Mouse (Mus musculus): Measurements from ENCODE around the gene Fos. TPM values are rescaled to one million over a fixed set of nuclear protein-coding genes. Genes with fewer than 3 reads are reported as not detected.

The Fos gene
- polyA plus RNA-seq, 1 experiment from 2014 or later: 23.2 TPM

DNA sequence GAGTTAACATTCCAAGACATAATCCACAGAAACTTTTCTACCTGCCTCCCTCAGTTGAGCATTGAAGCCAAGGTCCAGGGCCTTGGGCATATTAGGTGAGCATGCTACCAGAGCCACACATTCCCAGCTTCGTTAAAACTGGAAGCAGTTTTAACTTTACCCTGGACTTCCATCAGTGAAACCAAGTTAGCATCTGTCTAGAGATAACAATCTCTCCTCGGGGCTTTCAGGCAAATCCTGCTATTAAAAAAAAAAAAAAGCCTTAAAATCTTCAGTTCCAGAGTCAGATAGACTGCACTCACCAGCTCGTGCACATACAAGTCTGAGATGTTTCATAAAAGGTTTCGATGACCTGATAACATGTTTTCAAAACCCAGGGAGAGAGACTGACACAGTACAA, 17.4 kb upstream of the Fos start:
- ATAC-seq (ENCODE audit: low FRiP score, low TSS enrichment) (no peak), DNase-seq (ENCODE audit: low spot score) (no peak)
- no peaks in the 10 kb centered on the region for H3K9me3 ChIP-seq (ENCODE audit: control insufficient read depth, low read length)
- no peak overlapping the region for H3K4me3 ChIP-seq (ENCODE audit: low read depth, low read length)
- no peak overlapping the region for H3K4me2 ChIP-seq (replicated peaks; ENCODE audit: low read depth)
- H3K36me3 ChIP-seq (ENCODE audit: control insufficient read depth, insufficient read depth, low read length): no peaks in the 10 kb centered on the region
- H3K4me1 ChIP-seq (replicated peaks; ENCODE audit: control insufficient read depth, insufficient read depth): peaks cover 3% of the 10 kb centered on the region; the same call in 1 of the 2 replicates
- peak overlapping the region; percentile 96 for H3K27ac ChIP-seq (replicated peaks)
- H3K9ac ChIP-seq (ENCODE audit: low read length): no peak overlapping the region
- 44% methylated on average over 4 of the region's 4 CpGs for WGBS
- H3K27me3 ChIP-seq (ENCODE audit: control insufficient read depth, insufficient read depth, low read length): no peaks in the 10 kb centered on the region
- TF ChIP-seq EP300 (optimal IDR thresholded peaks at IDR 0.05) (no peak), CTCF (IDR thresholded peaks at IDR 0.05; ENCODE audit: low read depth) (no peak)

DNA sequence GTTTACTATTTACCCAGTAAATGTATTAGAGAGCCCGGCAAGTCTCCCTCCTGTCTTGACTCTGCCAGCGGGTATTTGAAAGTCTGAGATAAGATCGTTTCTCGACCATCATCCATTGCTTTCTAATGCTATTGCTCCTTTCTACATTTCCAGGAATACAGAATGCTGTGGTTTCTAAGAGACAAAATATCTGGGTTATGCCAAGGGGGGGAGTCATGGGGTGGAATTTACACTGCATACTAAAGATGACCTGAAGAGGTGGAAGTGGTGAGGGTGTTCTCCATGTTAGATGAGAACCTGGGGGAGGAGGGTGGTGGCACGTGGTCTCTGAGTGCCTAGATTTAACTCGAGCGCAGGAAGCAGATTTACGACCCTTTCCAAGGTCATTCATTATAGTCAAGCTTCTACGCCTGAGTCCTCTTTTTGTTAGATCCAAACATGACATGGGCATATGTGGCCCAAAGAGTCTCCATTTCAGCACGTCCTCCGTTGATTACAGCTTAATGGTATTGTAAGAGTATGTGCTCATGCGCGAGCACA, 16.7 kb upstream of the Fos start:
- peaks cover 2% of the 10 kb centered on the region; the same call in 1 of the 2 replicates for H3K4me1 ChIP-seq (replicated peaks; ENCODE audit: control insufficient read depth, insufficient read depth)

DNA sequence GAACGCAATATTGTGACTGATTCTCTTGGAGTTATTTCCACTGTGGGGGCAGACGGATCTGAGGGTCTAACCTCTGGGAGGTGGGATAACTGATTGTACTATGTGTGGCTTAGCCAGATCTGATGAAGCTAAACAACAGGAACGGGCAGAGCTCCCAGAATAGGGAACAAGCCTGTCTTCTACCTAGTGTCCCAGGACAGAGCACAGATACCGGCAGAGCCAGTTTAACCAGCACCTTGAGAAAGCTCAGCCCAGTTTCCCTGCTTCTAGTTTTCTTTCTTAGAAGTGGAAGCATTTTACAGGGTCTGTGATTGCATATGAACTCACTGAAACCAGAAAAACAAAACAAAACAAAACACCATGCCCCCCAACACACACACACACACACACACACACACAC, 13.9 kb upstream of the Fos start:
- WGBS: 40% methylated on average over 4 of the region's 4 CpGs
- H3K36me3 ChIP-seq (ENCODE audit: control insufficient read depth, insufficient read depth, low read length): no peaks in the 10 kb centered on the region
- no peak overlapping the region for H3K4me3 ChIP-seq (ENCODE audit: low read depth, low read length)
- H3K9me3 ChIP-seq (ENCODE audit: control insufficient read depth, low read length): no peaks in the 10 kb centered on the region
- no peak for TF ChIP-seq CTCF (IDR thresholded peaks at IDR 0.05; ENCODE audit: low read depth)
- no peak for TF ChIP-seq EP300 (optimal IDR thresholded peaks at IDR 0.05)
- no peak for ATAC-seq (ENCODE audit: low FRiP score, low TSS enrichment)
- H3K9ac ChIP-seq (ENCODE audit: low read length): no peak overlapping the region
- no peak overlapping the region for H3K4me2 ChIP-seq (replicated peaks; ENCODE audit: low read depth)
- H3K27ac ChIP-seq (replicated peaks): peak overlapping the region; percentile 56
- no peak for DNase-seq (ENCODE audit: low spot score)
- no peaks in the 10 kb centered on the region for H3K27me3 ChIP-seq (ENCODE audit: control insufficient read depth, insufficient read depth, low read length)
- peaks cover 2% of the 10 kb centered on the region; the same call in 1 of the 2 replicates for H3K4me1 ChIP-seq (replicated peaks; ENCODE audit: control insufficient read depth, insufficient read depth)

More for the DNA sequence above, 16.7 kb upstream of the Fos start:
- Histone ChIP-seq H3K9ac (ENCODE audit: low read length) (no peak overlapping the region), H3K27me3 (ENCODE audit: control insufficient read depth, insufficient read depth, low read length) (no peaks in the 10 kb centered on the region), H3K4me2 (replicated peaks; ENCODE audit: low read depth) (no peak overlapping the region), H3K9me3 (ENCODE audit: control insufficient read depth, low read length) (no peaks in the 10 kb centered on the region), H3K27ac (replicated peaks) (peak overlapping the region; percentile 70), H3K4me3 (ENCODE audit: low read depth, low read length) (no peak overlapping the region), H3K36me3 (ENCODE audit: control insufficient read depth, insufficient read depth, low read length) (no peaks in the 10 kb centered on the region)
- ATAC-seq (ENCODE audit: low FRiP score, low TSS enrichment) (no peak), DNase-seq (ENCODE audit: low spot score) (no peak)
- no peak for TF ChIP-seq CTCF (IDR thresholded peaks at IDR 0.05; ENCODE audit: low read depth)
- no peak for TF ChIP-seq EP300 (optimal IDR thresholded peaks at IDR 0.05)
- WGBS: 51% methylated on average over 13 of the region's 13 CpGs

DNA sequence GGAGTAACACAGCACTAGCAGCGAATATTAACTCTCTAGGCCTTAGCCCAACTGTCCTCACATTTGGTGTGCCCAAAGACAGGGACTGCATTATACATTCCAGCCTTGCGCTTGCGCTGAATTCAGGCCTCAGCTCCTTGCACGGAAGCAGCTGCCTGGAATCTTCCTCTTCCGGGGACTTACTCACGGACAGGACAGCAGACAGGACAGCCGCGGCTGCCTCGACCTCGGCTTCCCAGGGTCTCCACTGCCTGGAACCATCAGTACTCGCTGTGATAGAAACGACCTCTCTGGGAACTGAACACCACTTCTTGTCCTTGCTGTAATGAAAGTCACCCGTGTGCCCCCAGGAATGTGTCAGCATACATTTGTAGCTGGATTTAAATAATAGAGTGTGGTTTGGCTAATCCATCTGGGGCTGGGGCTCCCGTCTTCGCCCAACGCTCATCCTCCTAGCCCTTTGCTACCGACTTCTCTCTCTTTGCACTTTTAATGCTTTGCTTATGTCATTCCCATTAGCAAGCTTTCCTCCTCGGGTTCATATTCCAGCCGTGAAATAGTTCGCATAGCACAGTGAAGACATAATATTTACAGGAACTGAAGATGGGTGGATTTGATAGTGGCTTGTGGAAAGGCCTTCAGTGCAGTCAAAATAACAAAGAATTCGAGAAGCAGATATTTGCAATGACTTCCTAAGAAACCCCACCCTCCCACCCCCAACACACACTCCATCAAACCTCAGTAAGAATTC, 11.6 kb upstream of the Fos start:
- H3K36me3 ChIP-seq (ENCODE audit: control insufficient read depth, insufficient read depth, low read length): no peaks in the 10 kb centered on the region
- no peak for DNase-seq (ENCODE audit: low spot score)
- WGBS: 32% methylated on average over 21 of the region's 21 CpGs
- peaks cover 2% of the 10 kb centered on the region; the same call in 1 of the 2 replicates for H3K4me1 ChIP-seq (replicated peaks; ENCODE audit: control insufficient read depth, insufficient read depth)
- TF ChIP-seq CTCF (IDR thresholded peaks at IDR 0.05; ENCODE audit: low read depth): no peak
- no peak for TF ChIP-seq EP300 (optimal IDR thresholded peaks at IDR 0.05)
- peak overlapping the region; percentile 58 for H3K27ac ChIP-seq (replicated peaks)
- no peak for ATAC-seq (ENCODE audit: low FRiP score, low TSS enrichment)
- no peaks in the 10 kb centered on the region for H3K9me3 ChIP-seq (ENCODE audit: control insufficient read depth, low read length)
- 0 out of 2 replicates have a peak overlapping the region, but pooled peaks have one; percentile 29 for H3K4me2 ChIP-seq (replicated peaks; ENCODE audit: low read depth)
- H3K27me3 ChIP-seq (ENCODE audit: control insufficient read depth, insufficient read depth, low read length): no peaks in the 10 kb centered on the region
- peak overlapping the region; percentile 23; the same call in 1 of the 2 replicates for H3K9ac ChIP-seq (ENCODE audit: low read length)
- H3K4me3 ChIP-seq (ENCODE audit: low read depth, low read length): no peak overlapping the region

DNA sequence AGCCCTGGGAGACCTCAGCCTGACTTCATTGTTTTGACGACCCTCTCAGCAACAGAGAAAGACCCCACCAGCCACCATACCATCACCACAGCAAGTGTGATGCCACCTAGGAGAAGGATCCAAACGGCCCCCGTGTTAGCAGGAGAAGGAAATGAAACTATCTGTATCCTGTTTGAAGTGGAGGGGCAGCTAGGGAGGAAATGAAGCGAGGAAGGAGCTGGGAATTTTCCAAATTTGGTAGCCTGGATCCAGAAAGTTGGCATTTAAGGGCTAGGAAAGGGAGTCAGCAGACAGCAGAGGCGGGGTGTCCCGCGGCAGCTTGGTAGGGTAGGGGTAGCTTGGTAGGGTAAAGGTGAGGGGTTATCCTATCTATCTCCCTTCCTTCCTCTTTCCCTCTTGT, 10.9 kb upstream of the Fos start:
- peak overlapping the region; percentile 58 for H3K27ac ChIP-seq (replicated peaks)
- H3K4me1 ChIP-seq (replicated peaks; ENCODE audit: control insufficient read depth, insufficient read depth): 0 out of 2 replicates have a peak, but pooled peaks cover 5% of the 10 kb centered on the region
- no peak overlapping the region for H3K9ac ChIP-seq (ENCODE audit: low read length)
- WGBS: 53% methylated on average over 7 of the region's 7 CpGs
- H3K4me2 ChIP-seq (replicated peaks; ENCODE audit: low read depth): 0 out of 2 replicates have a peak overlapping the region, but pooled peaks have one; percentile 5
- no peaks in the 10 kb centered on the region for H3K36me3 ChIP-seq (ENCODE audit: control insufficient read depth, insufficient read depth, low read length)
- no peak for DNase-seq (ENCODE audit: low spot score)
- no peak for ATAC-seq (ENCODE audit: low FRiP score, low TSS enrichment)
- H3K4me3 ChIP-seq (ENCODE audit: low read depth, low read length): no peak overlapping the region
- H3K9me3 ChIP-seq (ENCODE audit: control insufficient read depth, low read length): no peaks in the 10 kb centered on the region
- H3K27me3 ChIP-seq (ENCODE audit: control insufficient read depth, insufficient read depth, low read length): no peaks in the 10 kb centered on the region
- TF ChIP-seq CTCF (IDR thresholded peaks at IDR 0.05; ENCODE audit: low read depth): no peak
- no peak for TF ChIP-seq EP300 (optimal IDR thresholded peaks at IDR 0.05)

DNA sequence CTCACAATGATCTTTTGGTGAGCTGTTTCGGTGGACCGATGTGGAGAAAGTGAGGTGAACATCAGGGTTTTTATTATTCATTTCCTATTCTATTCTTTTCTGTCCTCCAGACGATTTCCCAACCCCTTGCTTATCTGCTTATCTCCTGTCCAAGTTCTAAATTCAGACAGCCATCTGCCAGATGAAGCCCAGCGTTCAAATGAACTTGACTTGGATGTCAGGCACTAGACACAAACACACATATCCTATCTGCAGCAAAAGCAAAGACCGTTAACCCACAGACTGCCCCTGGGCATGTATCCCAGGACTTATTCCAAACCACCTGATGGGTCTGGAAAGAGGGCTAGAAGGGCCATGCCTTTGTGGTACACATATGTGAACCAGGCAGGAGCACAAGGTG, 9.3 kb upstream of the Fos start:
- no peak for ATAC-seq (ENCODE audit: low FRiP score, low TSS enrichment)
- no peak for DNase-seq (ENCODE audit: low spot score)
- H3K4me3 ChIP-seq (ENCODE audit: low read depth, low read length): no peak overlapping the region
- H3K27me3 ChIP-seq (ENCODE audit: control insufficient read depth, insufficient read depth, low read length): no peaks in the 10 kb centered on the region
- no peaks in the 10 kb centered on the region for H3K9me3 ChIP-seq (ENCODE audit: control insufficient read depth, low read length)
- H3K4me2 ChIP-seq (replicated peaks; ENCODE audit: low read depth): no peak overlapping the region
- 0 out of 2 replicates have a peak, but pooled peaks cover 5% of the 10 kb centered on the region for H3K4me1 ChIP-seq (replicated peaks; ENCODE audit: control insufficient read depth, insufficient read depth)
- H3K27ac ChIP-seq (replicated peaks): no peak overlapping the region
- WGBS: 66% methylated on average over 5 of the region's 5 CpGs
- no peaks in the 10 kb centered on the region for H3K36me3 ChIP-seq (ENCODE audit: control insufficient read depth, insufficient read depth, low read length)
- no peak overlapping the region for H3K9ac ChIP-seq (ENCODE audit: low read length)
- TF ChIP-seq EP300 (optimal IDR thresholded peaks at IDR 0.05) (no peak), CTCF (IDR thresholded peaks at IDR 0.05; ENCODE audit: low read depth) (no peak)
